Mouse (Mus musculus) lung, postnatal 25 days (tissue): ENCODE results near the gene Slc2a1.

ENCODE experiments used
- DNase-seq: peaks from one replicate; pipeline ENCODE4 v3.0.0; 2022; ENCODE audit warnings: low spot score

The Slc2a1 gene

DNA sequence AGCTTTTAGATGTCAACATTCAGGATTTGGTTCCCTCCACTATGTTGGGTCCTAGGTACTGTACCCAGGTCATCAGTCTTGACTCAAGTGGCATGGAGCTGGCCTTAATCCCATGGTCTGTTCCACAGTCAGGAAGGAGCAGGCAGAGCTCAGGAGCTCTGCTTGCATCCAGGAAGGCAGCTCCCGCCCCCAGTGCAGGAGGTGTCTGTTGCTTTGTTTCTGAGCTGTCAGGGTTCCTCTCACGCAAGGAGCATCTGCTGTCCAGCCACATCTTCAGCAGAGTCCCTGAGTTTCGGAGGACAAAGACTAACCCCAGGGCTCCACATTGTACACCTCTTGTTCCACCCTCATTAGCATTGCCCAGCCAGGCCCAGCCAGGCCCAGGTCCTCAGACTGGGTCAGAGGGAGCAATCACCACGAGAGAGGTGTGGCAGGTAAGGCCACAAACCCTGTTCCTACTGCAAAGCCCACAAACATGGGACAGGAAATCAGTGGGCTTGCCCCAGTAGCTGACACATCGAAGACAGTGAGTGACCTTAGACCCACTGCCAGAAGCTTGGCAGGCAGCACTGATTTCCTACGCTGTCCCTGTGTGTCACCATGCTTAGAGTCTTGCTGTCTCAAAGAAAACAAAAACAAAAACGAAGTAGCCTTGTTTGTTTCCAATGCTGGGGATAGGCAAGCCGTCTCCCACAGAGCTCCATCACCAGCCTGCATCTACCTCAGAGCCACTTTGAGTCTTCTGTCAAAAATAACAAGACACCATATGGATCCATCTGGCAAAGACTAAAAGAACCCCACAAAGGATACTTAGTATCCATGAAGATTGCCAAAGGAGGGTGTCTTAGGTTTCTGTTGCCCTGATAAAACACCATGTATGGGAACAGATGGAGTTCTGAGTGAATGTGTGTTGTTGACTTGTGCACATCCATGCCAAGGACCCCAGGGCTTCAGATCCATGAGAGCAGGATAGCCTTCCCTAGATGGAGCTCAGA is 10.0 kb upstream of the Slc2a1 start:
- DNase-seq, result no peak

DNA sequence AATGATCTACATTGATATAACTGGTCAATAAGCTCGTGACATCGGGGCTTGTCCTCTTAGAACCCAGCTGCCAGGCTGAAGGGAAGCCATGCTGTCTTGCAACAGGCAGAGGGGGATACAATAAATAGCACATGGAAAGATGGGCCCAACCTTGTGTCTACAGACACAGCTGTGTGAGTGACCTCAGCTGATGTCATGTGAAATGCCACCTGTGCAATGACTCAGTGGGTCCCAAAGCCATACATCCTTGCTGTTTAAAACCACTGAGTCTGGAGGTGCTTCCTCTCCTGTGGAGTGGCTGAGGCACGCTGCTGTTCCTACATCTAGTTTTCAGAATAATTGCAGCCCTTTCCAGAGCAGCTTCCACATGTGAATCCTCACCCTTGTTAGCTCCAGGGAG is 7.1 kb upstream of the Slc2a1 start:
- no peak for DNase-seq

GRCm38 (mm10) chr4:119102350-119103126 is 6.0 kb upstream of the Slc2a1 start:
- DNase-seq, result no peak

GRCm38 (mm10) chr4:119104847-119105246 is 3.7 kb upstream of the Slc2a1 start:
- no peak for DNase-seq

GRCm38 (mm10) chr4:119105704-119106103 is 2.8 kb upstream of the Slc2a1 start:
- DNase-seq, result peak; percentile 85

GRCm38 (mm10) chr4:119107867-119108266 is 644 bp upstream of the Slc2a1 start:
- DNase-seq, result no peak

GRCm38 (mm10) chr4:119109640-119110039 is 1.1 kb downstream of the Slc2a1 start:
- DNase-seq, result no peak

DNA sequence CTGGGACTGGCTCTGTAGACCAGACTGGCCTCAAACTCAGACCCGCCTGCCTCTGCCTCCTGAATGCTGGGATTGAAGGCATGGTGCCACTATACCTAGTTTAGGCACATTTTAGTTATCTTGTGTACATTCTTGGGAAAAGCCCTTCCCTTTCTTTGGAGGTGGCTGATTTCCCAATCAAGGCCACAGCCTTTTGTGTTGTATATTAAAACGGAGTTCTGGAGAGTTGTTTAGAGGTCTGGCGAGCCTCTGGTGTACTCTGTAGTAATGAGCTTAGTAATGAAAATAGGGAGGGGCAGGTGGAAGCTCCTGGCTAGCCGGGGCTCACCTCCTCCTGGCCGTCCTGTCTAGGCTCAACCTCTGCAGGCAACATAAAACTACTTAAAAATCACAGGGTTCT is 2.0 kb downstream of the Slc2a1 start:
- no peak for DNase-seq

GRCm38 (mm10) chr4:119111410-119111809 is 2.9 kb downstream of the Slc2a1 start:
- DNase-seq, result no peak

DNA sequence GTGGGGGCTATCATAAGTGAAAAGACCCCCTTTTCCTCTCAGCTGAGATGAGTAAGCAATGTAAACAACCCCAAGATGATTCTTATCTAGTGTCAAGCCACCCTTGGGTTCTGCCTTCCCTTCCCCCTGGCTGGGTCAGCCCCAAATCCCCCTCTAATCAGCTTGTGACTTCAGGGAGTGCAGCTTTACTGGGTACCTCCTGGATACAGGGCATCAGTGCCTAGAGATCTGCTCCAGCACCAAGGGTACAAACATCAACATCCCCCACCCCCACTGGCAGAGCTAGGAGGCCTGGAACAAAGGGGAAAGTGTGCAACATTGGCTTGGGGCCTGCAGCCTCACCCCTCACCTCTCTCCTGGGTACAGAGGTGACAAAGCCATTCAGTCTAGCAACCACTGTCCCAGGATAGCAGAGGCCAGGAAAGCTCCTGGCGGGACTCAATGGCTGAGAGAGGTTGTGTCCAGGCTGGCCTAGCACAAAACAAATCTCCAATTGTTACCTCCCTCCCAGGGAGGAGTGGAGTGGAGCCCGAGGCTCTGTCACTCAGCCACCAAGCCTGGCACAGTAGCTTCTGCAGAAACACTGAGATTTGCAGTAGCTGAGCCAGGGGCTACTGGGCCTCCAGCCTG is 3.9 kb downstream of the Slc2a1 start:
- no peak for DNase-seq

- DNase-seq, result no peak
Observed at GRCm38 (mm10) chr4:119115611-119116070, 7.1 kb downstream of the Slc2a1 start.

GRCm38 (mm10) chr4:119116336-119116735 is 7.8 kb downstream of the Slc2a1 start:
- DNase-seq, result no peak

DNA sequence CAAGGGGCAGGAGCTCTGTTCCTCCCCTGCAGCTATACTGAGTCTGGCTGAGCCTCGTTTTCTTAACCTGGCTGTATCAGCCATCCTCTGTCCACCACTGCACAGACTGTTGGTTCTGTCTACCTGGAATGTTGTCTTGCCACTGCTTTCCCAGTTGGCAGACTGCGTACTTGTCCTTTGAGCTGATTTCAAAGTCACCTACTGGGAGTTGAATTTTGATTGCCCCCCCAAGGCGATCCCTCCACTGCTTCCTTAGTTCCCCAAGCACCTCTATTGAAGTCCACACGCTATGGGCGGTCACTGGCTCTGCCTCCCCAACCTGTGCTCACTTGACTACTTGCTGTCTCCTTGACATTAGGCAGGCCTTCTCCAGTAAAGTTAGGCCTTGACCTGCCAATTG is 9.1 kb downstream of the Slc2a1 start:
- no peak for DNase-seq

DNA sequence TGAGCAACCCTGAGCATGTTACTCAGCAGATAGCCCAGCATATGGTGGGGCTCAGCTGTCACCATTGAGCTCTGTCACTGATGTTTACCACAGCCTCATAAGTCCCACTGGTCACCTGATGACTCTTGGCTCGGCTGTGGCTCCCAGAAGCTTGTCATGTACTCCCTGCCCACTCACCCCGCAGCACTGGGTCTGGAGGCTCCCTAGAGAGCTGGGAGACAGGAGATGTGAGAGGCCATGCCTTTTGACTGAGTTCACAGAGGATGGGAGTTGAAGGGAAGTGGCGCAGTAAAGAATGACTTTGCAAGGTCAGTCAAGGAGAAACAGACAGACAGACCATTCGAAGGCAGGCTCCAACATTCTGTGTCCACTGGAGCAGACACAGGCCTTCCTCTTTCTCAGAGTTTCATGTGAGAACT is 10.2 kb downstream of the Slc2a1 start:
- no peak for DNase-seq

DNA sequence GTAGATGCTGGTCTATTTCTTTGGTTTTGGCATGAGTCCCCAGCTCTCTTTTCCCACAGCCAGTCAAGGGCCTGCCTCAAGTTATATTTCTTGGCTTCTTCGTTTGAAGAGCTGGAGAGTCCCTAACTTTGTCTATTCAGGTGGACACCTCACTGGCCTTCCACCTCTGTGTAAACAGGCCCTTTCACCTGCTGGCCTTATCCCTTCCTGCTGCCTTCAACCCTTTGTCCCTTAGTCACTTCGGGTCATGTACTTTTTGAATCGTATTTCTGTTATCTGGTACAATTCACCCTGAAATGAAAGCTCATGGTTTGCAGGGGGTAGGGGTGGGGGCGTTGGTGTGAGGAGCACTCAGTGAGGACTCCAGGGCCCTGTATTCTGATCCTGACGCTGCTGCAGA is 10.8 kb downstream of the Slc2a1 start:
- DNase-seq, result no peak

- DNase-seq, result no peak
Observed at GRCm38 (mm10) chr4:119120095-119120494, 11.6 kb downstream of the Slc2a1 start.

- peak; percentile 81 for DNase-seq
Observed at GRCm38 (mm10) chr4:119121249-119121648, 12.7 kb downstream of the Slc2a1 start.

- DNase-seq, result no peak
Observed at GRCm38 (mm10) chr4:119124771-119125273, 16.3 kb downstream of the Slc2a1 start.

DNA sequence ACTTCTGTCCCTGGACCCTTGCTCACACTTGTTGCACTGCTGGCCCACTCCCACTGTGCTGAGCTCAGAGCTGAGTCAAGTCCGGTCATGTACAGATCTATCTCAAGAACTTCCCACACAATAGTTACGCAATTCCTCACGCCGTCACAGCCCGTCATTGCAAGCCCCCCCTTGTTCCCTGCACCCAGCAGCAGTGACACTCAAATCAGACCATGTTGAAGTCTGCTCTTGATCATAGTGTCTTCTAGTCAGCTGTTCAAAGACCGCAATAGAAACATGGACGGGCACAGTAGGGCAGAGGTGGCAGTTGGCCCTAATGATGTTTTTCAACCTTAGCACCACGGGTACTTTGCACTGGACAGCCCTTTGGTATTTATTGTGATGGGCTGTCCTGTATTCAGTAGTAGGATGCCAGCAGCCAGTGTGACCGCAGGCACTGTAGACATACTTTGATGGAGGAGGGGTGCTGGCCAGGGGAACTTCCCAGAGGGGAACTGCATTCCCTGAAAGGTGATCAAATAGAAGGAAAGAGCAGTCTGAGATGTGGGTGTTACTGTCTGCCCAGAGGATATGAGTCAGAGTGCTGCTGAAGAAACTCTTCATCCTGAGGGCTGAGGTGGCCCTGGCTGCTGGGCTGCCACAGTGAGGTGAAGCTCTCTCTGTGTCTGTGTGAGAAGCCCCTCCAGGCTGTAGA is 17.2 kb downstream of the Slc2a1 start:
- peak; percentile 43 for DNase-seq

DNA sequence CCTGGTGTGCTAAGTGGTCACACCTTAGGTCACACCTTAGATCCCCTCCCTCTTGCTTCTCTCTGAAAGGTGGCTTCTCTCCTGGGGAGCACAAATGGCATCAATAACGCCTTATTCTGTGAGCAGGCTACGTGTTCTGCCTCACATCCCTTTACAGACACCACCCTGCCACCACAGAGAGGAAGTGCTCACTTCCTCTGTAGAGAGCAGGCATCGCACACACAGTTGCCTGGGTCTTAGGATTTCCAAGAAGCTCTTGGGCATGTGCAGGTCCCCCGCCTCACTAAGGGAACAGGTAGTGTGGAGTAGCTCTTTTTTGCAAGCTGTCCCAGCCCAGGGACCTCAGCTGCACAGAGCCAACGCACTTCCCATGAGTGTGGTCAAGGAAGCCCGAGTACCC is 18.7 kb downstream of the Slc2a1 start:
- DNase-seq, result peak; percentile 69

DNA sequence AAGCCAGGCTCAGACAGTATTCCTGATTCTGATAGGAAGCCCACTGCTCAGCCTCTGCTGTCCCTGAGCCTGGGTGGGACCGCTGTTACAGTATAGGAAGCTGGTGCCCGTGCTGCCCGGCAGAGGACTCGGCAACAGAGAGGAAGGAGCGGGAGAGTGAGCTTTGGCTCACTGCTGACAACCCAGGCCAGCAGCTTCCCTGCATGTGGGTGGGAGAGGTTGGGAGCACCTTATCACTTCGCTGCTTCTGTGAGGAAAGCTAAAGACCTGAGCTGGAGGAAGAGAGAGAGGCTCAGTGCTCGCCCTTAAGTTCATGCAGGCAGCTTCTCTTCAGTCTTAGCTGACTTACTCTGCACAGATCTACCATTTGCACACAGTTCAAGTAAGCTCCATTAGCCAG is 20.0 kb downstream of the Slc2a1 start:
- DNase-seq, result no peak

GRCm38 (mm10) chr4:119129096-119129495 is 20.6 kb downstream of the Slc2a1 start:
- DNase-seq, result no peak
